Mouse (Mus musculus): Measurements from ENCODE around the gene Tmem30c. TPM values are rescaled to one million over a fixed set of nuclear protein-coding genes. Genes with fewer than 3 reads are reported as not detected.

The Tmem30c gene
- not detected for polyA plus RNA-seq (2017; shearing (Covaris generic))

DNA sequence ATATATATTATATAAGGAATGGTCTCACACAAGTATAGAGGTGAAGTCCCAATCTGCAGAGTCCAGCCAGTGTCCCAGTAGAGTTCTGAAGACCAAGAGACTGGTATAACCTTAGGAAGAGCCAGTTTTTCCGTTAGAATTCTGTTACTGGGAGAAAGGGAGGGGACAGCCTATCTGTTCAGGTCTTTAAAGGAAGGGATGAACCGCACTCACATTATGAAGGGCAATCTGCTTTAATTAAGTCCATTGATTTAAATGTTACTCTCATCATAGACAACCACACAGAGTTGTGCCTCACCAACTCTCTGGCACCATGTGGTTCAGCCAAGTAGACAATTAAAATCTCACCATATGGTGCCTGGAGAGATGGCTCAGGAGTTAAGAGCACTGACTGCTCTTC lies at the start of gene Tmem30c:
Gene Tmem30c, minus strand, starts transcription at position 101 of the 400 bp plus-strand sequence.

GRCm38 (mm10) chr16:57231089-57231936 lies 61.4 kb downstream of the Tmem30c start, which contains the start of gene Tbc1d23:
Tbc1d23 (minus strand) TSS chr16:57231504.

Other genes starting within 250 kb of the Tmem30c start
- not detected for gene Tmem45a2, start 221.5 kb downstream of the Tmem30c start, polyA plus RNA-seq (2017; shearing (Covaris generic))
- 14.9 TPM for gene Tomm70a, start 171.2 kb downstream of the Tmem30c start, polyA plus RNA-seq (2017; shearing (Covaris generic))
- gene Nit2, start 125.5 kb downstream of the Tmem30c start, polyA plus RNA-seq (2017; shearing (Covaris generic)): 37.8 TPM
- gene Tbc1d23, start 61.4 kb downstream of the Tmem30c start, polyA plus RNA-seq (2017; shearing (Covaris generic)): 37.0 TPM
- gene Filip1l, start 60.2 kb upstream of the Tmem30c start, polyA plus RNA-seq (2017; shearing (Covaris generic)): 14.3 TPM